Mouse (Mus musculus): ENCODE data around the gene Tmem178b.

DNA sequence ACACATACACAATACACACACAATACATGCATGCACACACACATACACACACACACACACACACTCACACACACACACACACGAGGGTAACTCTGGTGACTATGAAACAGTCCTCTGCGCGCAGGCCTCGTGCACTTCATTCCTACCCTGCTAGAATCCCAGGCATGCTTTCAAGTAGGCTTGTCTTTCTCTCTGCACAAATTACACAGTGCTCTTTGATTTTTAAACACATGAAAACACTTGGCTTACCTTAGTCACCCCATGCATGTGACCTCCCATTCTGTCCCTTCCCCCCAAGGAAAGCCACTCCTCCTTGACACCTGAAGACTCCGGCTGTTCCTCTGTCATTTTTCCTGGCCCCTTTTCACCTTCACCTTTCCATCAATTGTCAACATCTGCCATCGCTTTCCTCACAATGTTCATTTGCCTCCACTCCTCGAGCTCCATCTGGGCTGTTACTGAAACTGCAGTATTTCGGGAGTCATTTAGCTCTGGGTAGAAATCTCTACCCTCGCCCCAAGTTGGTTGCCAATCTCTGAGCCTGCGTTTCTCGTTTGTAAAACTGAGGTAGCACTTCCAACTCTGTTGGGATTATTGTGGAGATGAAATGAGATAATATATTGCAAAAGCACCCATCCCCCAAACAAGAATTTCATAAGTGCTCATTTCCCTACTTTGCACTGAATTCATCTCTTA is 352.7 kb downstream of the Tmem178b start:
- no peak for TF ChIP-seq CTCF (IDR thresholded peaks at IDR 0.05; ENCODE audit: low read depth, low read length)
- TF ChIP-seq GATA1 (IDR thresholded peaks at IDR 0.05; ENCODE audit: borderline replicate concordance, low read length), result no peak
- no peak for TF ChIP-seq TAL1 (conservative IDR thresholded peaks at IDR 0.05; ENCODE audit: low read depth, low read length)
